Mouse (Mus musculus): ENCODE data around the gene Irf9. TPM values are rescaled to one million over a fixed set of nuclear protein-coding genes. Genes with fewer than 3 reads are reported as not detected.

The Irf9 gene
- total RNA-seq, 2 experiments from 2014 or later, result 9.7 to 13.3 TPM

DNA sequence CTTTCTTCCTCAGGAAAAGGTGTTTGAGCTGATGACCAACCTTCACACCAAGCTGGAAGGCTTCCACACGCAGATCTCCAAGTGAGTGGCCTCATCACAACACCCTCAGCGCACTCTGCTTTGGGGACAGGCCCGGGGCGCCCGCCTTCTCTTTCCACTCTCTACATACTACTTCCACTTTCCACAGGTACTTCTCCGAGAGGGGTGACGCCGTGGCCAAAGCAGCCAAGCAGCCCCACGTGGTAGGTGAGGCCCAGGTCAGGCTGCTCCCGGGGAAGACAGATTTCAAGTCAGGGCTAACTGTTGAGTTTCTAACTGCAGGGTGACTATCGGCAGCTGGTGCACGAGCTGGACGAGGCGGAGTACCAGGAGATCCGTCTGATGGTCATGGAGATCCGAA is 22.6 kb upstream of the Irf9 start:
- no peak for DNase-seq

DNA sequence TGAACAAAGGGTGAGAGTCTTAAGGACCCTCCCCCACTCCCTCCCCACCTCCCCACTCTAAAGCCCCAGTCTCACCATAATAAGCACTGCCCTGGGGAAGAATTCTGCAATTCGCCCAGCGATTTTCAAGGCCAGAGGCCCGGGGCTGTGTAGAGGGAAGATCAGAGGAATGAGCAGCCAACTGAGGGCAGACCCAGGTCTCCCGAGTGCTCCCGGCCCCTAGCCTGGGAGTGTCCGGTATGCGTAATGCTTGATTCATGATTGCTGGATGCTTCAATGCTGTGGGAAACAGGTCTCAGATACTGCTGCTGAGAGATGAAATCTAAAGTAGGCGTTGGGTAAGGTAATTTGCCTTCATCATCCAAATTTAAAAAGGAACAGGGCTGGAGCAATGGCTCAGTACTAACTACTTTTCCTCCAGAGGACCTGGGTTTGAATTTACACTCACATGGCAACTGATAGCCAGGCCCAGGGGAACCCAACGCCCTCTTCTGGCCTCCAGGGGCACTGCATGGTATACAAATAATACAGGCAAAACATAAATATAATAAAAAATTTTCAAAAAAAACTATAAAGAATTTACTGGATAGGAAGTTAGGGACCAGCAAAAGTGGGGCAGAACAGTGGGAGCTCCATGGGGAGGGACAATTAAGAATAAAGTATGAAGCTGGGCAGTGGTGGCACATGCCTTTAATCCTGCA is 21.2 kb upstream of the Irf9 start:
- DNase-seq, result no peak

DNA sequence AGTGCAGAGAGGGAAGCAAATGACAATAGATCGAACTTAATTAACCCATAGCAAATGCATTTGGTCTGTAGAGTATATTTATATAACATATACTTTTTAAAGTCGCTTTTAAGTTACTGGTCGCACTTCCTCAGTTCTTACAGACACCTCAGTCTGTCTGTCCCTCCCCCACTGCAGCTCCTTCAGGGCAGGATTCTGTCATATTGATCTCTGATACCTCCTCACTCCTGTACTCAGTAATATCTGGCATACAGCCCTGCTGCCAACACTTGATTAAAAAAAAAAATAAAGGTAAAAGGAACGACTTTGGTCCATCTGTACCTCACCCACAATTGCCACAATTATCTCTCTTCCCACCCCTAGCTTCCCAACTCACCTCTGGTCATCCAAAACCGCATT is 19.1 kb upstream of the Irf9 start:
- no peak for DNase-seq

DNA sequence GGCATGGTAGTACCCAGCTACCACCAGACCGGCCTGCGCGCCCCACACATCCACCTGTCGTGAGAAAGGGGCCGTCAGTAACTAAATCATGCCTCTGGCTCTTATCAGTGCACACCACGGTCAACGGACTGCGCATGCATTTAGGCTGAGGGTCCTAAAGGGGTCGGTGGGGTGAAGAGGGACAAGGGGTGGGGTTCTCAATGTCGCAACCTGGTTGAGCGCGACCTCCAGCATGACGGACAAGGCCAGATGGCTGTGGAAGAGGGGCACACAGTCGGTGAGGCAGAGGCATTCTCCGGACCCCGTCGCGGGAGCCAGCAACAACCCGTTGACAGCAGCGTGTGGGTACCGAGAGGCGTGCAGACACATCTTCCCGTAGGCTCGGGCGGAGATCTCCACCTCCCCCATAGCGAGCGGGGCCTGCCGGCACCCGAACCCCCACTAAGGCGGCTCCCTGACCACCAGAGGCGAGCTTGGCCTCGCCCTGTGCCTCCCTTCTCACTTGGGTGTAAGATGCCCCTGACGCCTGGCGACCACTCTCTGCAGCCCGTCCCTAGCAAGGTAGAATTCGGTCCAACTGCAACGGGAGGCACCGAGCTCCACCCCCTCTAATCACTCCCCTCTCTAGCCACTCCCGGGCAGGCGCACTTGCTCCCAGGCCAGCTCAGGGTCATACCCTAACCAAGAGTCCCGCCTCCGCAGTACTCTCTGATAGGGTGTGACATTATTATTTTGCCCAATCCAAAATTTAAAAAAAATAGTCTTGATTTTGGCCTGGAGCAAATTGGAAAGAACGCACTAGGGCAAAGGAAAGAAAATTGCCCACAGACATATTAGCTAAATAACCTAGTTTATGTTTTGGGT is 18.4 kb upstream of the Irf9 start, which contains the start of gene Emc9:
TSS of gene Emc9 (minus strand) at position 601 of the 864 bp plus-strand sequence.
- peak; percentile 91 for DNase-seq

DNA sequence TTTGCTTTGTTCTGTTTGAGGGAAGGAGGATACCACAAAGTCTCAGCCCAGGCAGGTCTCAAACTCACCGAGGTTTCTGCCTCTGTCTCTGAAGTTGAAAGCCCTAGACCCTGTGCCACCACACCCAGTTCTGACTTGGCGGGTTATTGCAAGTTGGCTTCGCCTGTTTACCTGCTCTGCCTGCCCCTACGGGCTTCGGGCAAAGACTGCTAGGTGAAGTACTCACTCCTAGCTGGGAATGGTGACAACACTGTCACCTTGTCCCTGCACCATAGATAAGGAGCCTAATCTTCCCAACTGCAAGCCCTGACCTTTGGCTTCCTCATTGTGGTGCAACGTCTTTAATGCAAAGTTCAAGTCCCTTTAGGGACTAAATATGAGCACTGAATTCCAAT is 17.8 kb upstream of the Irf9 start:
- peak; percentile 32 for DNase-seq

DNA sequence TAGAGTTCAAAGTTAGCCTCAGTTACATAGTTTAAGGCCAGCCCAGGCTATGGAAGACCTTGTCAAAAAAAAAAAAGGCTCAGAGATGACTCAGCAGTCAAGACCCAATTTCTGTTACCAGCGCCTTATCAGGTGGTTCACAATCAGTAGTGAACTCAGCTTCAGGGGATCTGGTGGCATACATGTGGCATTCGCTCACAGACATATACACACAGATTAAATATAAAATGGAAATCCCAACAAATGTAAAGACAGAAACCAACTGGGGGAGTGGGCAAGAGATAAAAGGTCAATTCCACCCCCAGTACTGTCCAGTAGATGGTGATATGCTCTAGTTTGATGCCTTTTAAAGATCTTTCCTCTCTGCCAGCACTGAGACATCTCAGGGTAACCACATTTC is 17.2 kb upstream of the Irf9 start:
- no peak for DNase-seq

DNA sequence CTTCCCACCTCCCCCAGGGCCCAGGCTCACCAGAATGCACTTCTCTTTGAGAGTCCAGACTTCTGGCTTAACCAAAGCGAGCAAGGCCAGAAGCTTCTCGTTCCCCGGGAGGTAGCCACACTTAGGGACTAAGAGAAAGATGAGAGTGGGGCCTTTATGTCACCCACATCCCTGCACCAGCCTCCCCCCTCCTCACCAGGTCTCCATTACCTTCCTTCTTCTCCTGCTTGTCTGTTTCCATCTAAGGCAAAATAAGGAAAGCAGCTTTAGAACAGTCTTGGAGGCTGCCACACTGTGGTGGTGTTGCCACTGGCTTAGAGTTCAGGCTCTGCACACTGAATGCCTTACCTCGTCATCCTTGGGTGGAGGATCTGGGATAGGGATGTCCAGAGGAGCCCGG is 14.1 kb upstream of the Irf9 start:
- no peak for DNase-seq

DNA sequence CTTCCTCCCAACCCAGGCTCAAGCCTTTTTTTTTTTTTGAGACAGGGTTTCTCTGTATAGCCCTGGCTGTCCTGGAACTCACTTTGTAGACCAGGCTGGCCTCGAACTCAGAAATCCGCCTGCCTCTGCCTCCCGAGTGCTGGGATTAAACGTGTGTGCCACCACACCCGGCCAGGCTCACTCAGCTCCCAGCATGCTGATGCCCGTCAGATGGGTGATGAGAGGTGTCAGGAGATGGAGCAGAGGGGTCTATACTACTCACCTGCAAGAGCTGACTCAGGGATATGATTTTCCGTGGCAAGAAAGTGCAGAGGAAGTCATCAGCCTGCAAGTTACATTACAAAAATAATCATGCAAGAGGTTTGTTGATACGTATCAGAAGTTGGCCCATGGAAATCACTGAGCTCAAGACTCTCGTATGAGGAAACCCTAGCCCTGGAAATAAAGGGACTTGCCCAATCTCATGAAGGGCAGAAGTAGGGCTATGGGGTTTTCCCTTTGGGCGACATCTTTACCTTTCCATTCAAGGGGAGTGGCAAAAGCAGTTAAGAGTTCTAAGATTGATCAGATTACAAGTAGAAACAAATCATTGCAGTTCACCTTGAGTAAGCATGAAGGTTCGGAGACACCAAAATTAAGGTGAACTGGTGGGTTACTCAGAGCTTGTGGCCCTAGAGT is 13.5 kb upstream of the Irf9 start:
- no peak for DNase-seq

DNA sequence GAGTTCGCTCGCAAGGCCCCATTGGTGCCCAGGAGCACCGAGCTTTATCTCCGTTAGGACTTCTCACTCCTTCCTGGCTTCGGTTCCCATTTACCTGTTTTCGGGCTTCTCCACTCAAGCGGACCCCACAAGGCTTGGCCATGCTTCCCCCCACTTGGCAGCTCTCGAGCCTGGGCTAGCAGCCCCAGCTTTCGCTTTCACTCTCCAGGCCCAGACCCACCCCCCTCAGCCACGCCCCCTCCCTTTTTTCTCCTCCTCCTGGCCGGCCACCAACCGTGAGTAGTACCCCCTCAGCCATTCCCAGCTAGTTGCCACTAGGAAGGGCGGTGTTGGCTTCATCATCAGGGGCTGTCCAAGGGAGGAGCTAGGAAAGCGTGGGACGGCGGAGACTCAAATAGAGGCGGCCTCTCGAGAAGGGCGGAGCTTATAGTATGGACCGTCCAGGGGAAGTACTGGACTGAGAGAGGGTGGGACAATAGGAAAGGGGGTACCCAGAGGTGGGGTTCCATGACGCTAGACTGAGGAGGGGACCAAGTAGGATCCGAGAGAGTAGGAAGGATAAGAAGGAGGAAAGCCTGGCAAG is 12.5 kb upstream of the Irf9 start, which contains the start of gene Psme2:
TSS of gene Psme2 (minus strand) at position 366 of the 583 bp plus-strand sequence.
- peak; percentile 95 for DNase-seq

DNA sequence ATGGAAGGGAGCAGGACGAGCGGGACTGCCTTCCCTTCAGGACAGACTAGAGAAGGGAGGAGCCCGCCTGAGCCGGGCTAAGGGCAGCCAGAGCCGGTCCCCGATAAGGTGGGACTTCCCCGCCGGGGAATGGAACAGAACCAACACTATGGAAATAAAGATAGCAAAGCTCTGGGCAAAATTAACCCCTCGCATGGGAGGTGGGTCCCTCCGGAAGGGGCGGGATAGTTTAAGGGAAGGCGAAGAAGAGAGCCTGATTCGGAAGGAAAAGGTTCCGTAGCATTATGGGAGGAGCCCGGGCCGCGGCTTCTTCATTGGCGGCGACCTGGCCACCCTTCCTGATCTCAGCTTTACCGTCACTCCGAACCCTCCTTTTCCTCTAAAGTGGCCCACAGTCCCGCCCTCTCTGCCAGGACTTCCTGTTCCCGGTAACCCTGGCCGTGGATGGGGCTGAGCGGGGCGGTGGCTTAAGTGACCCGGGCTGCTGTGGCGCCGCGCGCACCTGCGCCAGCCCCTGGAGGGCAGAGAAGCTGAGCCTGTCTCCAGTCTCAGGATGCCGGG is 12.0 kb upstream of the Irf9 start, which contains the start of gene Rnf31:
TSS of gene Rnf31 (plus strand) at position 378 of the 561 bp plus-strand sequence.
- peak; percentile 96 for DNase-seq

DNA sequence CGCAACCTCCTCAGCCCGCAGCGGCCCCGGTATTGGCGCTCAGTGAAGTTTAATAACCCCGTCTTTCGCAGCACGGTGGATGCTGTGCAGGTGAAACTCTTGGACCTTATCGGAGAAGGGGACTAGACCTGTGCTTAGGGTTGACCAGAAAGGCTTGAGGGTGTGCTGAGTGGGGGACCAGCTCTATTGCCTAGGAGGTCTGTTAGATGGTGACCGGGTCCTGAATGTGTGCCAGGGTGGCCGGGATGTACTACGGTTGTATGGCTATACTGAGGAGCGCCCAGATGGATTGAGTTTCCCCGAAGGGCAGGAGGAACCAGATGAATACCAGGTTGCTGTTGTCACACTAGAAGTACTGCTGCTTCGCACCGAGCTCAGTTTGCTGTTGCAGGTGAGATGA is 11.1 kb upstream of the Irf9 start:
- DNase-seq, result no peak

DNA sequence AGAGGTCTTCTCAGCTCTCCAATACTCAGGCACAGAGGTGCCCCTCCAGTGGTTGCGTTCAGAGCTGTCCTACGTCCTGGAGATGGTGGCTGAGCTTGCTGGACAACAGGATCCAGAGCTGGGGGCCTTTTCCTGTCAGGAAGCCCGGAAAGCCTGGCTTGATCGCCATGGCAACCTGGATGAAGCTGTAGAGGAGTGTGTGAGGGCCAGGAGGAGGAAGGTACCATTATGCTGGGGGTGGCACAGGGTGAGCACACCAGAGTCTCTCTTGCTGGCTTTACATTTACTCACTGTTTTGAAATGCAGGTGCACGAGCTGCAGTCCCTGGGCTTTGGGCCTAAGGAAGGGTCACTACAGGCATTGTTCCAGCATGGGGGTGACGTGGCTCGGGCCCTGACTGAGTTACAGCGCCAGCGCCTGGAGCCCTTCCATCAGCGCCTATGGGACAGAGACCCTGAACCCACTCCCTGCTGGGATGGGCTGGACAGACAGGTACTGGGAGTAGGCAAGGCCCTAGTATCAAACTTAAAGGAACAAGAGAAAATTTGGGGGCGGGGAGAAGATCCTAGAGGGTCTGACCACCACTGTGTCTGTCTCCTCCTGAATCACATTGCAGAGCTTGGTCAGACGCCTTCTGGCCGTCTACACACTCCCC is 7.2 kb upstream of the Irf9 start:
- no peak for DNase-seq

DNA sequence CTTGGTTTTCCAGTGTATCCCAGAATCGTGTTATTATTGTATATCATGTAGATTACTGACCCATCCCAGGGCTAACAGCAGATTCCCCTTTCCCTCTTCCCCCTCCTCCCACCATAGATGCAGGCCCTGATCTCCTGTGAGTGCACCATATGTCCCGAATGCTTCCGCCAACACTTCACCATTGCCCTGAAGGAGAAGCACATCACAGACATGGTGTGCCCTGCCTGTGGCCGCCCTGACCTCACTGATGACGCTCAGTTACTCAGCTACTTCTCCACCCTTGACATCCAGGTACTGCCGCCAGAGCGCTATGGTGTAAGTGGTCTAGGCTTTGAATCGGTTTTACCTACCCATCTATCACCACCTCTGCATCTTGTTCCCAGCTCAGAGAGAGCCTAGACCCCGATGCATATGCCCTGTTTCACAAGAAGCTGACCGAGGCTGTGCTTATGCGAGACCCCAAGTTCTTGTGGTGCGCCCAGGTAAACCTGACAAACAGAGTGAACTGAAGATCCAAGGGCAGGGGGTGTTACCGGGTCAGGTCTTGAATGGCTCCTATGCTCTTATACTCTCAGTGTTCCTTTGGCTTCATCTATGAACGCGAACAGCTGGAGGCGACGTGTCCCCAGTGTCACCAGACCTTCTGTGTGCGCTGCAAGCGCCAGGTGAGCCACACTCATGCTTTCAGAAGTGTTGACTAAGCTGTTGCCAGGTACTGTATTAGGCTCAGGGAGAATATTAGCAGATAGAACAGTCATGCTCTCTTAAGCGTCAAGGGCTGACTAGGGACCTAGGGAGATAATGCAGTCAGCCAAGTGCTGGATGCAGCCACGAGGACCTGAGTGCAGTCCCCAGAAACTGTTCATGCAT is 4.6 kb upstream of the Irf9 start:
- no peak for DNase-seq

DNA sequence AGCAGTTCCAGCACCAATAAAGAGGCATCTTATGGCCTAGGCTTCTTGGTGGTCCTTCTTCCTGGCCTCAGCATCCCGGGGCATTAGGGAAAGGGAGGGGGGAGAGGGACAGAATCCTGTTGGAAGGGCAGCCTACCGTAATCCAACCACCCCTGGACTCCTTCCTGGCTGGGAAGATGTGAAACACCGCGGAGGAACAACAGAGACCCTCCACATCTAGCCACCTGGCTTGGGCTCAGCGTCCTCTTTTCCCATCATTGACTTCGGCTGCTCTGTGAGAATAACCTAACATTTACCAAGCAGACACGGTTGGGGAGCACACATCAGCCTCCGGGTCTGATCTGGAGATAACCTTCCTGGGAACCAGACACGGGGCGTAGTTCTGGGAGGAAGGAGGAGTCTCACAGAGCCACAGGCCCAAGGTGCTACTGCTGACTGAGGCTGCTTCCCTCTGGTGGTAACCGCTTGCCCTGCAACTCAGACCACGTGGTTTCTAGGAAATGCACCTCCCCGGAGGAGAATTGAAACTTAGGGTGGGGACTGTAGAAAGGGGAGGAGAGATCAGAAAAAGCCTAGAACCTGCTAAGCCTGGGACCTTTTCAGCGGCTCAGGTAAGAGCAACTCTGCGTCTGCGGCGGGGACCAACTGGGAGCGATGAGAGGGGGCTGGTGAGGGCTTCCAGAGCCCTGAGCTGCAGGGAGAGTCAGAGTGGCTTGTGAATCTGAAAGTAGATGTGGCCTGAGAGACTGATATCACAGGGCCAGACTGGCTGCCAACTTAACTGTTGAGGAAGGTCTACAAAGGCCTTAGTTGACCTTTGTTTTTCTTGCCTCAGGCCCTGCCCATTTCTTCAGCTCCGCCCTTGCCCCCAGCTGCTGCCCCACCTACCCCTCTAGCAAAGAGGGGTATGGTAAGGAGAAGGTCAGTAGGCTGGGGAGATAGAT is 534 bp downstream of the Irf9 start:
- DNase-seq, result peak; percentile 93

DNA sequence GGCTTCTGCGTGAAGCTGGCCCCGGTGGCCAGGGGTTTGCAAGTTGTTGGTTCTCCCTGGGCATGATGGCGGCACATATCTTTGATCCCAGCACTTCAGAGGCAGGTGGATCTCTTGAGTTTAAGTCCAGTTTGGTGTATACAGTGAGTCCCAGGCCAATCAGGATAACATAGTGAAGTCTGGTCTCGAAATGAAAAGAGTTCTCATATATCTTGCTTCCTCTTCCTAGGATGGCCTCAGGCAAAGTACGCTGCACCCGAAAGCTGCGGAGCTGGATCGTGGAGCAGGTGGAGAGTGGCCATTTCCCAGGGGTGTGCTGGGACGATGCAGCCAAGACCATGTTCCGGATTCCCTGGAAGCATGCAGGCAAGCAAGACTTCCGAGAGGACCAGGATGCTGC is 1.5 kb downstream of the Irf9 start:
- no peak for DNase-seq

DNA sequence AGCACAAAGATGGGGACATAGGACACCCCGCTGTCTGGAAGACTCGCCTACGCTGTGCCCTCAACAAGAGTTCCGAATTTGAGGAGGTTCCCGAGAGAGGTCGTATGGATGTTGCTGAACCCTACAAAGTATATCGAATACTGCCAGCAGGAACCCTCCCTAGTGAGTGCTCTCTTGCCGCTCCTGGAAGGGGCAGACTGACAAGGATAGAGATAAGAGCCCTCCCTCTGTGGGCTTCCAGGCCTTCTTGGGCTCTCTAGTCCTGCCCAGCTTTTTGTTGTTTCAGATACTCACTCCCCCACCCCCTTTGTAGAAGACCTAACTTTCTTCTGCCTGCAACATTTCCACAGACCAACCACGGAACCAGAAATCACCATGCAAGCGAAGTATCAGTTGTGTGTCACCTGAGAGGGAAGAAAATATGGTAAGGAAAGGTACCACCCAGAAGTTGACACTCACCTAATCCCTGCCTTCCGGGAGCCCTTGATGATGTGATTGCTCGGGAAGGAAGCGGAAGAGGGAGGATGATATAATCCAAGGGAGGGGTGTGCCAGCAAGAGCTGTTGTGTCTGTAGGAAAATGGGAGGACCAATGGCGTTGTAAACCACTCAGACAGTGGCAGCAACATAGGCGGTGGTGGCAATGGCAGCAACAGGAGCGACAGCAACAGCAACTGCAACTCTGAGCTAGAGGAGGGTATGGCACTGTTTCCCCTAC is 2.5 kb downstream of the Irf9 start:
- no peak for DNase-seq

DNA sequence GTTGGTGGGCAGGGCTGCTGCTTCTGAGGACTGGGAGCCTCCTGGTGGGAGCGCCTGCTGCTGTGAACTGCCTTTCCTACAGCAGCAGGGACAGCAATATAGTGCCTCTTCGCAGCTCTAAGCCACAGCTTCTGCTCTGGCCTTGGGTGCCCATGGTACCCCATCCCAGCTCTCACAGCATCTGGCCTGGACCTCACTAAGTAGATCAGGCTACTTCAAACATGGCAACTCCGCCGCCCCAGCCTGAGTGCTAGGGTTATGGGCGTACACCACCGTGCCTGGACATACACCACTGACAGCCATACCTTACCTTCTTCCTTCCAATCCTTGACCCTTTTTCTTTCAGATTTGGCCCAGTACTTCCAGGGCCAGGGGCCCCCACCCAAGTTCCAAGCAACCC is 5.0 kb downstream of the Irf9 start:
- DNase-seq, result no peak

DNA sequence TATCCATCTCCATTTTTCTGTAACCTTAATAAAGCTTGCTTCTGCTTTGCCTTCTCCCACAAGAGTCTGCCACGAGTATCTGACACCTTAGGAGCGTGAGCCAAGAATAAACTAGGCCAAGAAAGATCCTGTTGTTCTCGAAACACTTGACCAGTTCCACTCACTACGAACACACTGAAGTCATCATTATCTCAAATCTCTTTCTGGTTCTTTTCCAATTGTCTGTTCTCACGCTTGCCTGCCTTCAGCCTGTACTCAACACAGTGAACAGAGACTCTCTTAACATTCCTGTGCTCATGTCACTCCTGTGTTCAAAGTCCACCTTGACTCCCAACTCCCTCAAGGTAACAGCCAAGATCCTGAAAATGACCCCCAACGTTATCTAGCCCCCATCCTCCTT is 10.0 kb downstream of the Irf9 start:
- DNase-seq, result no peak

Measured in adrenal gland, postnatal 10 days (tissue).